Mouse (Mus musculus) granulocyte monocyte progenitor cell, adult 5-6 weeks (primary cell): ENCODE measurements around the gene Mrpl35. TPM values are rescaled to one million over a fixed set of nuclear protein-coding genes. Genes with fewer than 3 reads are reported as not detected.
A peak's percentile ranks its signal among the peaks of the same experiment; 100 is the strongest.
"Not testable (repeated sequence)": the region's sequence is repeated elsewhere in the genome, so short reads cannot be mapped to it uniquely, and the experiment has no call there.

Source experiments
- ATAC-seq: replicated peaks from 2 replicates; pipeline ENCODE4 v1.8.0; 2016; ENCODE audit warnings: mild to moderate bottlenecking, moderate TSS enrichment, inconsistent platforms; ENCODE audit not compliant: poor library complexity, severe bottlenecking
- total RNA-seq, 2 experiments: library from RNA; stranded (forward) in 1 of 2; stranded (reverse) in 1 of 2; fragments of 200-712, 200-1000 nt in 1 of 2; fragments of >200 nt in 1 of 2; fragmentation: Nextera tagmentation in 1 of 2; gene quantifications; 2 replicates each; pipeline ENCODE4 v1.2.3; 2014 to 2017

Mrpl35 gene
- total RNA-seq (2014; fragmentation: Nextera tagmentation) = 21.6 and 34.0 TPM in 2 replicates
- 40.0 and 54.7 TPM in 2 replicates for total RNA-seq (2017)

DNA sequence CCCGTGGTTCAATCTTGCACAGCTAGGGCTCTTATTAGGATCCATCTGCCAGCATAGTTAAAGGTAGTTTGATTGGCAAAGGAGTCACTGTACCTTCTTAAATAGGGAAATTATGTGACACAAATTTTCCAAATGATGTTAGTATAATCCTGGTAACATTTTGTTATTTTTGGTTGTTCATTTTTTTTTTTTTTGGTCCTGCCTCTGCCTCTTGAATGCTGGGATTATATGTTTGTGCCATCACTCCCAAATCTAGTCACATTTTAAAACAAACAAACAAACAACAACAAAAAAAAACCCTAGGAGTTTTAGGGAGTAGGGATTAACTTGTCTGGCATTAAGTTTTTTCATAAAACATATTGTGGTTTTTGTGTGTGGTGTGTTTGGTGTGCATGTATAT, at the start of gene Mrpl35:
Mrpl35 (minus strand) TSS at position 101 of the 400 bp plus-strand sequence.
- no peak for ATAC-seq

GRCm38 (mm10) chr6:71871396-71871795, 44.6 kb upstream of the Mrpl35 start:
- no peak for ATAC-seq

DNA sequence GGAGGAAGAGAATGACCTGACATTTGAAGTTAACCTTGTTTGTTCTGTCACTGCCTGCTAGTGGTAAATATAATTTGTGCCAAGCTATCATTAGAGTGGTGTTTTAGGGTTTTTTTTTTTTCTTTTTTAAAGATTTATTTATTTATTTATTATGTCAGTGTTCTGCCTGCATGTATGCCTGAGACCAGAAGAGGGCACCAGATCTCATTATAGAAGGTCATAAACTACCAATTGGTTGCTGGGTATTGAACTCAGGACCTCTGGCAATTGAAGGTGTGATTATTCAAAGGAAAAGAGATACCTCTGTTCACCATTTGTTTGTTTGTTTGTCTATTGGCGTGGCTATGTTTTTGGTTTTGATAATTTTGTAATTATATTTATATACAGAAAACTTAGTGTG, 42.0 kb upstream of the Mrpl35 start:
- no peak for ATAC-seq

- no peak for ATAC-seq
Measured at GRCm38 (mm10) chr6:71867751-71868150, 41.0 kb upstream of the Mrpl35 start.

GRCm38 (mm10) chr6:71846906-71847305, 20.1 kb upstream of the Mrpl35 start:
- ATAC-seq = not testable (repeated sequence)

GRCm38 (mm10) chr6:71840597-71841290, 14.0 kb upstream of the Mrpl35 start:
- ATAC-seq = no peak

DNA sequence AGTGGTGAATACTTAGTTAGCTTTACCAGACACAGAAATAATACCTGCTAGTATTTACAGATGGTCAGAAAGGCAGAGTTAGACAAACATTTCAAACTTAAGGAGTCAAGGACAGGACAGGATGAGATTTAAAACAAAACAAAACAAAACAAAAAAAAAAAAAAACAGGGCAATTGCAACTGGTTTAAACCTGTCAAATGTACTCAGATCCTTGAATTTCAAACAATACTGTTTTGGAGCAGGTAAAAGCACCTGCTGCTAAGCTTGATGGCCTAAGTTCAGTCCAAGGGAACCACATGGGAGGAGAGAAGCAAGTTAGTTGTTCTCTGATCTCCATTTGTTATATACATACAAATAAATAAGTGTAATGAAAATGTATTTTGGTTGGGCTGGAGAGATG, 13.0 kb upstream of the Mrpl35 start:
- ATAC-seq = no peak

GRCm38 (mm10) chr6:71836811-71837210, 10.0 kb upstream of the Mrpl35 start:
- no peak for ATAC-seq

DNA sequence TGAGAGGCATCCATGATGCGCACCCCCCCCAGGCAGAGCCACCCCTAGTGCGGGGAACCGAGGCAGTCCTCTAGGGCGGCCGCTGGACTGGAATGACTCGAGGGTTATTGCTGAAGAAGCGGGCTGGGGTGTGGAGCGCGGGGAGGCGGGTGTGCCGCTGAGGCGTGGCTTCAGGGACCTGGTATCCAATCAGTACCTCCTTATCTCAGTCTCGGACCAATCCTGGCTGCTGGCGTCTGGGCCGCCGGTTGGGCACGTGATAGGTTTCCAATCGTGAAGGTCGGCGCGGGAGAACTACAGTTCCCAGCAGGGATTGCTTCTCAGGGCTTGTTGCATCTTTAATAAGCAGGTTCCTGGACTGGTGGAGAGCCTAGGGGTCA, 4.8 kb upstream of the Mrpl35 start:
- ATAC-seq = peak; percentile 93

GRCm38 (mm10) chr6:71830690-71831580, 4.2 kb upstream of the Mrpl35 start, which contains the start of gene Immt:
Gene Immt, plus strand, starts transcription at chr6:71831331.
- peak; percentile 92 for ATAC-seq

GRCm38 (mm10) chr6:71829768-71830167, 3.0 kb upstream of the Mrpl35 start:
- no peak for ATAC-seq

DNA sequence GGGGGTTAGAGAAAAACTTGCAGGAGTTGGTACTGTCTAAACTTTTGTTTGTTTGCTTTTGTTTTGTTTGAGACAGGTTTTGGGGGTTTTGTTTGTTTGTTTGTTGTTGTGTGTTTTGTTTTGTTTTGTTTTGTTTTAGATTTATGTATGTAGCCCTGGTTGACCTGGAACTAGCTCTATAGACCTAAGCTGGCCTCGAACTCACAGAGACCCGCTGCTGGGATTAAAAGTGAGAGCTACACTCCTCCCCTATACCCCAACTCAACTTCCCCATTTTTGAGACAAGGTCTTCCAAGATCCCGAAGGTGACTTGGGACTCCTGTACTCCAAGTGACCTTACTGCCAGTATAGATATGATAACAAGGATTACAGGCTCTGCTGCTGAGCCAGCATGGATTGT, 2.8 kb downstream of the Mrpl35 start:
- ATAC-seq = peak; percentile 34; the same call in 1 of the 2 replicates

DNA sequence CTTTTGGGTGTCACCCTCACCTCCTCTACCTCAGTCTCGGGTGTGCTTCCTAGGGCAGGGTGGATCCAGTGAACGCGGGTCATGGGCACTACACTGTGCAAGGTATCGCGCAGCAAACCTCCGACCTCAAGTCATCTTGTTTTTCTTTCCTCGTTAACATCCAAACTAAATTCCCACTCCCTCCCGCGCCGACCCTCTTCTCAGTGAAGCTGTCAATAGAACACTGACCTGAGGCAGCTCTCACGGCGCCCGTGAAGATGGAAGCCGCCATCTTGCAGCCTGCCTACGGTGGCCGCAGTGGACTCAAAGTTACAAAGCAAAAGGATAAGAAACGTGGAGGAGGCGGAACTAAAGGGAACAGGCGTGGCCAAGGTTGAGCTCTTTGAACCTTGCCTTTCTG, 3.3 kb downstream of the Mrpl35 start:
- ATAC-seq = peak; percentile 96

GRCm38 (mm10) chr6:71823085-71823484, 3.7 kb downstream of the Mrpl35 start:
- ATAC-seq = peak; percentile 13; the same call in 1 of the 2 replicates

- no peak for ATAC-seq
Measured at GRCm38 (mm10) chr6:71819764-71820292, 6.9 kb downstream of the Mrpl35 start.

DNA sequence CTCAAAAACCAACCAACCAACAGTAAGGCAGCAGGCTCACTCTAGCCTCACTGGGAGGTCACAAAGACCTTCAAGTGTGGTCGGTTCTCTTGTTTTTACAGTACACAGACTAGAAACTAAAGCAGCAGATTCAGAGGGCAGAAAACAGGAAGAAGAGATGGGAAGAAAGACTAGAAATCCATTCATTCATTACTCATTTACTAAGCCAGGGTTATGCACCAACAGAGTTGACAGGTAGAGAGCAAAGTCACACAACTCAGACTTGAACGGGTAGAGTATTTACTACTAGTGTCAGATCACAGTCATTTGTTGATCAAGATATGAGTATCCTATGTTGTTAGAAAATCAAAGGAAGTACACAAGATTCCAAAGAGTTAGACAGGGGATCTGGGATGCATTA, 13.9 kb downstream of the Mrpl35 start:
- ATAC-seq = no peak

DNA sequence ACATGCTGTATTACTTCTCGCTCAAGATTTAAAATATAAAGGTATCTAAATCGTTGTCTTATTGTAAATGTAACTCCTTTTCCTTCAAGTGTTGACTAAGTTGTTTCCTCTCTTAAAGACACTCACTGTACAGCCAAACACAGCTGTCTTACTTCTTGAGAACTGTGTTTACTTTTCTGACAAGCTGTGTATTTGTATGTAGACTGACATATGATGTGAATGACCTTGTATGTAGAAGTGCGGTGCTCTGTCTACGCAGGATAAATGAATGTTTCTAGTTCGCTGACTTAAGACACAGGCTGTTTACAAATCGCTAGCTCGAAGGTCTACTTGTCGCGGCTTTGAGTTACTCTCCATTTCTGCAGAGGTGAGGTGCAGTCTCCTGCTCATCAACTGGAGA, 16.9 kb downstream of the Mrpl35 start:
- ATAC-seq = no peak

GRCm38 (mm10) chr6:71806713-71807112, 20.1 kb downstream of the Mrpl35 start:
- ATAC-seq = no peak

DNA sequence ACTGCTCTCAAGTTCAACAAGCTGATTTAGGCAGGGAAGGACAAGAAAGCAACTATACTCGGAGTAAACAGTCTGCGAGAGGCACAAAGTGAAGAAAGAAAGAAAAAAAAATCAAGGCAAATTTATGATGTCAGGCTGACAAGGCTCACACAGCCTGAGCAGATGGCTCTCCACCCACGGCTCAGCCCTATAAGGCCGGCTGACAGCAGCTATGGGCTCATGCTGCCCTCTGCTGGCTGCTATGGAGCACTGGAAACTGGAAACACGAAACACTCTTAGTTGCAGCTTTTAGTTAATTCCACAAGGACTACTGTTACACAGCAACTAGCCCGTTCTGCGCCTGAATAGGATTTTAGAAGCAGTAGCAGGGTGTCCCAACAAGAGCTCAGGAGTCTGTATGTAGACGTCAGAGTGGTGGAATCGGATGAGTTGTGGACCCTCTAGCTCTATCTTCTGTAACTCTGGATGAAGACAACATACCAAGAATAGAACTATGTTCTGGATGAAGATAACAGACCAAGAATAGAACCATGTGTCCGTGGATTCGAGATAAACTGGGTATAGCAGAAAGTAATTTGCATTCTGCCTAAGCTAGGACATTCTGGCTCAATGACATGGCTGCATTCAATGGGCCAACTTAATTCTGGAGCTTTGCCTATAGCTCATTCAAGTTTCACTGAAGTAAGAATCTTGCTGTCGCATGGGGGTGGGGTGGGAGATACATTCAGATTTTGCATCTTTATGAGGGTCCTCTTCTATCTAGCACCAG, 22.5 kb downstream of the Mrpl35 start:
- ATAC-seq = peak; percentile 92

- ATAC-seq = no peak
Measured at GRCm38 (mm10) chr6:71803609-71804008, 23.2 kb downstream of the Mrpl35 start.
